Mouse (Mus musculus) liver, postnatal 0 days (tissue): ENCODE measurements at regions not wholly inside any gene's neighbourhood (a gene's known extent, or its start where the extent isn't known, plus 50 kb on each side); places are given as distances from the start of the nearest gene placed in this dataset.

ENCODE experiments used
- ATAC-seq: fragments of 200-750 bp; cut with Nextera tagmentation; 2 replicates; pipeline ENCODE4 v1.8.0; 2017; ENCODE audit warnings: mild to moderate bottlenecking, moderate library complexity
- DNase-seq: peaks from one replicate; pipeline ENCODE4 v3.0.0-alpha.2; 2016
- H3K27ac ChIP-seq: fragments of 300-500 bp; sonication (generic); 2 replicates; pipeline ENCODE4 v1.5.1; 2014; ENCODE audit warnings: antibody characterized with exemption, moderate library complexity, mild to moderate bottlenecking, low read depth
- H3K27me3 ChIP-seq: fragments of 300-500 bp; sonication (generic); 2 replicates; pipeline ENCODE4 v1.6.1; 2014; ENCODE audit warnings: low read length, control low read depth, mixed read lengths; ENCODE audit not compliant: insufficient read depth
- H3K36me3 ChIP-seq: fragments of 300-500 bp; sonication (generic); replicated peaks from 2 replicates; pipeline ENCODE4 v1.6.1; 2014; ENCODE audit warnings: mild to moderate bottlenecking, control low read depth, low read length, moderate library complexity, mixed read lengths; ENCODE audit not compliant: insufficient read depth
- H3K4me1 ChIP-seq: fragments of 300-500 bp; sonication (generic); 2 replicates; pipeline ENCODE4 v1.6.1; 2014; ENCODE audit warnings: antibody characterized with exemption, mild to moderate bottlenecking, control low read depth; ENCODE audit not compliant: insufficient read depth
- H3K4me2 ChIP-seq: fragments of 300-500 bp; sonication (generic); 2 replicates; pipeline ENCODE4 v1.6.1; 2014; ENCODE audit warnings: low read depth, mild to moderate bottlenecking, low read length, moderate library complexity, mixed read lengths
- H3K4me3 ChIP-seq: fragments of 300-500 bp; sonication (generic); 2 replicates; pipeline ENCODE4 v1.5.1; 2014; ENCODE audit warnings: low read depth, low read length
- H3K9ac ChIP-seq: fragments of 300-500 bp; sonication (generic); replicated peaks from 2 replicates; pipeline ENCODE4 v1.6.1; 2014; ENCODE audit warnings: mild to moderate bottlenecking, moderate library complexity
- H3K9me3 ChIP-seq: fragments of 300-500 bp; sonication (generic); 2 replicates; pipeline ENCODE4 v1.6.1; 2016; ENCODE audit warnings: mild to moderate bottlenecking, control low read depth, low read length, mixed read lengths
- CTCF ChIP-seq: sonication (generic); IDR thresholded peaks from 2 replicates; pipeline ENCODE4 v1.5.1; 2016; ENCODE audit warnings: antibody characterized with exemption, low read depth
- EP300 ChIP-seq: IDR thresholded peaks from 2 replicates; pipeline ENCODE4 v1.6.1; 2016; ENCODE audit warnings: antibody characterized with exemption, low read depth, mild to moderate bottlenecking
- WGBS: fragments of 180-500 bp; shearing (Covaris S2); extraction: QIAGEN DNeasy Blood & Tissue Kit; methylation state at CpG from one replicate; pipeline ENCODE4 v1.1.7; 2014; ENCODE audit not compliant: insufficient replicate concordance; 5-methylcytosine and 5-hydroxymethylcytosine counted together

DNA sequence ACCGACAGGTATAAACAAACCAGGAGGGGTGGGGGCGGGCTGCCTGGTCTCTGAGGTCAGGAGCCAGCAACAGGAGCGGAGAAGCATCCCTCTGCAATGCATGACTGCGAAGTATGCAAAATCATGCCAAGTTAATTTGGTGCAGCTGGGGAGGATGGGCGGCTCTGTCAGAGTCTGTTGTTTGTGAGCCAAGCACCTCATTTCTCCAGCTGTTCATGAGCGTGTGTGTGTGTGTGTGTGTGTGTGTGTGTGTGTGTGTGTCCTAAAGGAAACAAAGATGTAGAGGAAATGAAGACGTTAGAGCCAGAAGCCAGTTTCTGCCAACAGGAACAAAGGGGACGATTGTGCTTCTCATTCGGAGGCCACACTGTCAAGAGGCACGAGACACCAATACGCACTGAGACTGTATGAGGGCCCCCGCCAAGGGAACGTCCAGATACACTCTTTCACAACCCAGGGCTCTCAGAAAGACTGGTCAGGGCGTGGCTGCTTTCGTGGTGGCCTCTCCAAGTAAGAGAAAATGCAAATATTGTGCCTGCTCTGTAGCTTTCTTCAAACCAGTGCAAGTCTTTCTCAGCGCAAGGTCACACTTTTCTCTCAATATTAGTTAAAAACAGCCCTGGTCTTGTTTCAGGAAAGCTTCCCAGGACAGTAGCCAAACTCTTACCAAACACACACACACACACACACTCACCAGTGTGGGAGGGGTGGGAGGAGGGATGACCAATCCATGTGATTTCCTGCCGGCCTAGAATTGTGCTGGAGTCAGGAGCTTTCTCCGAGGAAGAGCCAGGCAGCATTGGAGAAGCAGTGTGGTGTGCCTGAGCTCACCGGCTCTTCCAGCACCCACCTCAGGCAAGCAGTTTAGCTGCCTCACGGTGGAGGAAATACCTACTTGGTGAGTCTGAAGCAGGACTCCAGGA lies 80.8 kb downstream of the Vcpkmt start:
- Histone ChIP-seq H3K27me3 (no peaks in the 10 kb centered on the region), H3K4me3 (no peak overlapping the region), H3K27ac (peak overlapping the region; percentile 91), H3K9me3 (no peaks in the 10 kb centered on the region), H3K36me3 (no peaks in the 10 kb centered on the region), H3K9ac (peak overlapping the region; percentile 57), H3K4me2 (peak overlapping the region; percentile 60), H3K4me1 (peaks cover 14% of the 10 kb centered on the region)
- no peak for TF ChIP-seq CTCF
- TF ChIP-seq EP300: no peak
- peak; percentile 74 for DNase-seq
- peak; percentile 84 for ATAC-seq
- WGBS: 17% methylated on average over 20 of the region's 20 CpGs

DNA sequence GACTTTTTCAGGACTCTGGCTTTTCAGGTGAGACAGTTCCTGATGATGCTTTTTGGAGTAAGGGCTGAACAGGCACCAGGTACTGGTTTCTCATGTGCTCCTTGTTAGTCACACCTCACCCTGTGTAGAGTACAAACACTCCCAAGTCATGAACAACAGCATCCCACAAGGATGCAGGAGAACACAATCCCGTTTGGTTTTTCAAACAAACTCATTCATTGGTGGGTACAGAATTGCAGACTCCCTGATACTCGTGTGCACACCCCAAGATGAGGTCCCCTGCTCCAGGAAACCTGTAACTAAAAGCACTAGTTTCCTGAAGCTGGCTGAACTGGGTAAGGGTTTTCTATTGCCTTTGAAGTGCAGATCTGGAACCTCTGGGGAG lies 81.5 kb downstream of the Vcpkmt start:
- Histone ChIP-seq H3K4me2 (peak overlapping the region; percentile 60; the same call in 1 of the 2 replicates), H3K36me3 (no peaks in the 10 kb centered on the region), H3K27ac (peak overlapping the region; percentile 91), H3K9me3 (no peaks in the 10 kb centered on the region), H3K4me1 (peaks cover 14% of the 10 kb centered on the region), H3K9ac (no peak overlapping the region), H3K27me3 (no peaks in the 10 kb centered on the region), H3K4me3 (no peak overlapping the region)
- TF ChIP-seq CTCF (no peak), EP300 (no peak)
- ATAC-seq: no peak
- 41% methylated on average over 2 of the region's 2 CpGs for WGBS
- DNase-seq: no peak

DNA sequence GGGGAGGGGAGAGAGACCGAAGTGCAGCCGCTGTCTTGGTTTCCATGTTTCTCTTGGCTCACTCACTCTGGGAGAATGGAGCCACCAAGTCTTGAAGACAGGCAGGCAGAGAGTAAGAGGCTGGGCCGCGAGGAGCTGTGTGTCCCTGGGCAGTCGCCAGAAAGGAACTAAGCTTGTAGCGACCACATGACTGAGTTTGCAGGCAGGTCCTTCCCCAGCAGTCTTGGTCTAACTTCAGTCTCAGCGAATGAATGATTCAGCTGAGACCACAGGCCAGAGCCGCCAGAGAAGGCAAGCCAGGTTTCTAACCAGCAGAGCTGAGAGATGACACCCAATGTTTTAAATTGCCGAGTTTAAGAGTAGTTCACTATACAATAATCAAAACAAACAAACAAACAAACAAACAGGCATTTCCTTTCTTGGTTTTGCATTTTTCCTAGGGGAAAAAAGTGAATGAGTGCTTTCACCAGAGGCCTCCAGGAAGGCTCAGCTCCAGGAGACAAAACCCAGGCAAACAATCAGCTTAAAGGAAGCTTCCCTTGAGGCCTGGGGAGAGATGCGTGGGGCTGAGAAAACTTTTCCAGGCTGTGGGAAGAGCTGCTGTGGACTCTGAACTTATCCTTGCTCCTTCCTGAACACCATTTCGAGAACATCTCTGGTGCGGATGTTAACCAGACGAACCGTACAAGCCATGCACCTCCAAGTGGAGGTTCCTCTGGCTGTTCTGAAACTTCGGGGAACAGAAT lies 82.1 kb downstream of the Vcpkmt start:
- no peak for ATAC-seq

GRCm38 (mm10) chr12:69497121-69497520 lies 85.7 kb downstream of the Vcpkmt start:
- no peak overlapping the region for H3K4me3 ChIP-seq
- no peak for DNase-seq
- peaks cover 17% of the 10 kb centered on the region for H3K4me1 ChIP-seq
- TF ChIP-seq CTCF (no peak), EP300 (no peak)
- H3K4me2 ChIP-seq: no peak overlapping the region
- 72% methylated on average over 7 of the region's 7 CpGs for WGBS
- no peaks in the 10 kb centered on the region for H3K27me3 ChIP-seq
- H3K9me3 ChIP-seq: no peaks in the 10 kb centered on the region
- ATAC-seq: no peak
- no peak overlapping the region for H3K9ac ChIP-seq
- H3K36me3 ChIP-seq: no peaks in the 10 kb centered on the region
- no peak overlapping the region for H3K27ac ChIP-seq

More for the DNA sequence above, 82.1 kb downstream of the Vcpkmt start:
- Histone ChIP-seq H3K4me3 (no peak overlapping the region), H3K4me2 (no peak overlapping the region), H3K9ac (no peak overlapping the region), H3K36me3 (no peaks in the 10 kb centered on the region), H3K4me1 (peaks cover 16% of the 10 kb centered on the region), H3K27ac (peak overlapping the region; percentile 91), H3K27me3 (no peaks in the 10 kb centered on the region), H3K9me3 (no peaks in the 10 kb centered on the region)
- DNase-seq: no peak
- TF ChIP-seq EP300 (no peak), CTCF (no peak)
- 54% methylated on average over 15 of the region's 15 CpGs for WGBS

DNA sequence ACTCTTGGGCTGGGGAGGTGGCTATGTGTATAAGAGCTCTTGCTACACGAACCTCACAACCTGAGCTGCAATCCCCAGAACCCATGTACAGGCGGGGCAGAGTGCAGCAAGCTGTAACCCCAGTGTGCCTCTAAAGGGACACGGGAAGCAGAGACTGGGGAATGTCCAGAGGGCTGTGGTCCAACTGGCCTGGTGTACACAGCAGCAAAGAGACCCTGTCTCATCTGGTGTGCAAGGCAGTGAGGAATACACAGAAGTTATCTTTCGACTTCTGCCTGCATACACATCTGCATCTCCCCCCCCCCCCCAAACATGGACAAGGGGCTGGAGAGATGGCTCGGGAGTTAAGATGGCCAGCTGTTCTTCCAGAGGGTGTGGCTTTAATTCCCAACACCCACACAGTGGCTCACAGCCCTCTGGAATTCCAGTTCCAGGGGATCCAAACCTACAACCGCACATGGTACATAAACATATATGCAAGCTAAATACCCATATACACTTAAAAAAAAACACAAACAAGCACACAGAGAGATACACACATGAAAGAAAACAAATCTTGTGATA lies 86.4 kb downstream of the Vcpkmt start:
- no peak for DNase-seq
- no peak overlapping the region for H3K9ac ChIP-seq
- no peaks in the 10 kb centered on the region for H3K27me3 ChIP-seq
- H3K4me2 ChIP-seq: no peak overlapping the region
- peaks cover 15% of the 10 kb centered on the region; the same call in 1 of the 2 replicates for H3K4me1 ChIP-seq
- no peak for ATAC-seq
- no peak for TF ChIP-seq CTCF
- TF ChIP-seq EP300: no peak
- no peak overlapping the region for H3K4me3 ChIP-seq
- 65% methylated on average over 6 of the region's 6 CpGs for WGBS
- no peaks in the 10 kb centered on the region for H3K36me3 ChIP-seq
- no peak overlapping the region for H3K27ac ChIP-seq
- H3K9me3 ChIP-seq: no peaks in the 10 kb centered on the region

DNA sequence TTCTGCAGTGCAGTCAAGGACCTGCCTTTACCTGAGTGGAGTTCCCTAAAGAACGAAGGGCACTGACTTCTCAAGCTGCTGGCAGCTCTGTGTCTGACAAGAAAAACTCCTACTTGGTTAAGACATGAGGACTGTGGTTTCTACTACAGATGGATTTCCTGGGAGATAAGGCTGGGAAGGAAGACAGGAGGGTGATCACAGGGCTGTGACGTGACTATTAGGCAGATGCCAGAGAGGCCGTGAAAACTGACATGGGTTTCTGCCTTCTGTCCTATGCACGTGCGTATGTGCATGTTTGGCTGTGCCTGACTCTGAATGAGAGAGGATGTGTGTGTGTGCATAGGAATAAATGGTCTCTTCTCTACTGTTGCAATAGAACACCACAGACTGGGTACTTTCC lies 87.1 kb downstream of the Vcpkmt start:
- no peaks in the 10 kb centered on the region for H3K9me3 ChIP-seq
- DNase-seq (no peak), ATAC-seq (no peak)
- H3K36me3 ChIP-seq: no peaks in the 10 kb centered on the region
- H3K9ac ChIP-seq: no peak overlapping the region
- H3K4me3 ChIP-seq: no peak overlapping the region
- TF ChIP-seq CTCF (no peak), EP300 (no peak)
- no peak overlapping the region for H3K27ac ChIP-seq
- 40% methylated on average over 5 of the region's 5 CpGs for WGBS
- no peaks in the 10 kb centered on the region for H3K27me3 ChIP-seq
- peaks cover 12% of the 10 kb centered on the region; the same call in 1 of the 2 replicates for H3K4me1 ChIP-seq
- no peak overlapping the region for H3K4me2 ChIP-seq
